Mouse (Mus musculus): ENCODE results near the gene Tnfsf4.

Gene Tnfsf4

DNA sequence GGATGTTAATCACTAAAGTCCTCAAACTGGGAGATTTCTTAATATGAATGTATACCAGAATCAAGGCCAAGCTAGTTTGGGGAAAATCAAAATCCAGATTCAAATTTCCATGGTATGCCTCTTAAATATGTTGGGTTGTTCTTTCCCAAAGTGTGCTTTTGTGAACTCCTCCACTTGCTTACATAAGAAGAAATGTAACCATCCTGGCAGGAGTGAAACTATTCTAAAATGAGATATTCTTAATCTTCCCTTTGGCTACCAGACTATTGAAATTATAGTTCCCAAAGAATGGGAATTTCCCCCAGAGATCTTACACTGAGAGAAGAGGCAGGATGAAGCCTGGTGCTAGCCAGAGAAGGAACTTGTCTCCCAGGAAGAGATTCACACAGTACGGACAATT is 57.0 kb downstream of the Tnfsf4 start:
- no peak for DNase-seq (ENCODE audit: low read depth, low spot score)

DNA sequence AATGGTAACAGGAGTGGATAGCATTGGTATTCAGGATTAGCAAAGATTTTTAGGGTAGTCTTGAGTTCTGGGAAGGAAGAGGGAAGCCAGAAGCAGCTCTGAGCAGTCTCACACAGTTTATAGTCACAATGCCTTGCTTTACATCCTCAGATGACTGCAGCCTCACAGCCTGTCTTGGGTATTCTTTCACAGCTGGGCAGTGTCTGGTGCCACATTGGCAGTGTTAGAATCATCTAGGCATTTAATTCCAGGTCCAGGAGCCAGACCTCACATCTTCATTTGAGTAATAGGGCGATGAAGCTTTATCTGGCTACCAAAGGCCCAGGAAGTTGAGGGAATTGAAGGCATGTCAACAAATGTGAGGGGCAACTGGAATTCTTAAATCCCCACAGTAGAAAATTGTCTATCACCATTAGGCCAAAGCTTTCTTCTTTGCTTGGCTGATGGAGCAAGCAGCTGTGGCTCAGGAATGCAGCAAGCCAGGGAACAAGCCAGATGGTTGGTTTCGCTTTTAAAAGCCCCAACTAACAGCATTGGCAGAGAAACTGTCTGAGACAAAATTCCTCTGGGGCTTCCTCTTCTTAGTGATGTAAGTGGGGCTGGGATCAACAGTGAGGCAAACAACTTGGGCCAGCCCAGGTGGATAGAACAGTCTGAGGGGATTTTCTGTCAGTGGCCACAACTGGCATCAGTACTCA is 68.3 kb downstream of the Tnfsf4 start:
- no peak for DNase-seq (ENCODE audit: low read depth, low spot score)

Measured in A20 (cell line).